Mouse (Mus musculus): ENCODE results near the gene Fam43a. TPM values are rescaled to one million over a fixed set of nuclear protein-coding genes. Genes with fewer than 3 reads are reported as not detected.
A peak's percentile ranks its signal among the peaks of the same experiment; 100 is the strongest.

Gene Fam43a
- polyA plus RNA-seq, 1 experiment from 2014 or later, result 11.0 TPM

DNA sequence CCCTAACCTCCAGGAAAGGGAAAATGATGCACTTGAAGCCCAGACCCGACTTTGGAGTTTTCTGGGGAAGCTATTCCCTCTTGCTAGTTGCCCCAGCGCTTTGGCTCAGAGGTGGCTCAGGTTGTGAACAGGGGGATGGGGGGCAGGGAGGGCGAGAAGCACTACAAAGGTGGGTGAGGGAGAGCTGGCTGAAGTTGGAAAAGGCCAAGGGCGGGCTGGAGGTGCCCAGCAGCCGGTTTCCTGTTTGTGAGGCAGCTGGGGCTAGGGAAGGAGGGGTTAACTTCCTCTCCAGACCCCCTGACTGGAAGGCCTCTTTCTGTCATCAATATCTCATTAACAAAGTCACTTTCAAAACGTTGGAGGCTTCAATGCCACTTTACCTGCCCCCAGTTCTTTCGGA is 2.4 kb downstream of the Fam43a start:
- Histone ChIP-seq H3K4me3 (peak overlapping the region; percentile 69), H3K27me3 (ENCODE audit: low read depth, poor library complexity, severe bottlenecking) (peaks cover 23% of the 10 kb centered on the region), H3K4me1 (peaks cover 83% of the 10 kb centered on the region), H3K9me3 (replicated peaks) (no peaks in the 10 kb centered on the region), H3K27ac (peak overlapping the region; percentile 86), H3K36me3 (no peaks in the 10 kb centered on the region; the same call in 1 of the 2 replicates)
- DNase-seq (ENCODE audit: low spot score), result peak; percentile 68
- WGBS, result 14% methylated on average over 7 of the region's 7 CpGs

DNA sequence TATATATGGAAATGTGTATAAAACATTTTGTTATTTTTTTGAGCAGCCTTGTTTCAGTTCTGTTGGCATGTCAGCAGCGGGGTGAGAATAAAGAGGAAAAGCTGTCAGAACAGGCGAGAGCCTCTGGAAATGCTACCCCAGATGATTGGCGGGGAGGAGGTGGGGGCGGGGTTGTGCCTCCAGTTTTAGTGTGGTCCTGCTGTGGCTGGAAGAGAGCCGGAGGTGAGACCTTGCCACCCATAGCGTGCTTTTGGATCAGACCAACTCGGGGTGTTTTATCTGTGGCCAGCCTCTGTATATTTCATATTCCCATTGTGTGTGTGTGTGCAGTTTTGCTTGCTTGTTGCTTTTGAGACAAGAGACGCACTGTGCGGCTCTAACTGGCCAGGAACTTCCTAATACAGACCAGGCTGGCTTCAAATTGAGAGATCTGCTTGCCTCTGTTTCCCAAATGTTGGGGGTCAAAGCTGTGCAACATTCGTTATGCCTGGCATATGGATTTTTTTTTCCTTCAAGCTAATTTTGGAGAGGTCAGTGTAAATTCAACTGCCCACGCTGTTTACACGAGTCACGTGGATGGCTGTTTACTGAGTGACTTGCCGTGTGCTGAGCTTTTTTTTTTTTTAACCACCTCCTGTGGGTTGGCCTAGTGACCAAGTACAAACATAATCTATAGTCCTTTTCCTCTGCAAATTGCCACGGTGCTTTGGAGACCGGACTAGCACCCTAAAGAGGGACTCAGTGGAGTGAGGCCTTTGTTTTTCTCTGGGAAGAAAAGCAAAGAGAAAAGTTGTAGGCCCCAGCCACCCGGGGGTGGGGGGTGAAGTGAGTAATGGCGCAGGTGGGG is 3.4 kb downstream of the Fam43a start:
- Histone ChIP-seq H3K36me3 (no peaks in the 10 kb centered on the region; the same call in 1 of the 2 replicates), H3K9me3 (replicated peaks) (no peaks in the 10 kb centered on the region), H3K27ac (peak overlapping the region; percentile 86), H3K4me3 (peak overlapping the region; percentile 69; the same call in 1 of the 2 replicates), H3K27me3 (ENCODE audit: low read depth, poor library complexity, severe bottlenecking) (peaks cover 16% of the 10 kb centered on the region; the same call in 1 of the 2 replicates), H3K4me1 (peaks cover 76% of the 10 kb centered on the region)
- WGBS, result 24% methylated on average over 18 of the region's 18 CpGs
- DNase-seq (ENCODE audit: low spot score), result peak; percentile 66

DNA sequence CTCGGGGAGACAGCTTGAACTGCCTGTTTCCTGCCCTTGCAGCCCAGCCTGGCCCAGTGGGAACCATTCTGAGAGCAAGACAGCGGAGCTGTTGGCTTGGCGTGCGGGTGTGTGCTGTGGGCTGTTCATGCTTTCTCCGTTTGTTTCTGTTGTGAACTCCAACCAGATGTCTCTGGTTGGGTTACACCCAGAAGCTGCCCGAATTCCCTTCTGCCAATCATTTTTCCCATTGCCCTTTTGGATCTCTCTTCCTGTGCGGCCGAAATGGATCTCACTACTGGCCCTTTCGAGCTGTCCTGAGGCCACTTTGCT is 4.0 kb downstream of the Fam43a start:
- Histone ChIP-seq H3K36me3 (no peaks in the 10 kb centered on the region; the same call in 1 of the 2 replicates), H3K27ac (peak overlapping the region; percentile 86), H3K27me3 (ENCODE audit: low read depth, poor library complexity, severe bottlenecking) (peaks cover 14% of the 10 kb centered on the region; the same call in 1 of the 2 replicates), H3K4me3 (peak overlapping the region; percentile 69; the same call in 1 of the 2 replicates), H3K9me3 (replicated peaks) (no peaks in the 10 kb centered on the region), H3K4me1 (peaks cover 80% of the 10 kb centered on the region)
- no peak for DNase-seq (ENCODE audit: low spot score)
- 62% methylated on average over 9 of the region's 9 CpGs for WGBS

DNA sequence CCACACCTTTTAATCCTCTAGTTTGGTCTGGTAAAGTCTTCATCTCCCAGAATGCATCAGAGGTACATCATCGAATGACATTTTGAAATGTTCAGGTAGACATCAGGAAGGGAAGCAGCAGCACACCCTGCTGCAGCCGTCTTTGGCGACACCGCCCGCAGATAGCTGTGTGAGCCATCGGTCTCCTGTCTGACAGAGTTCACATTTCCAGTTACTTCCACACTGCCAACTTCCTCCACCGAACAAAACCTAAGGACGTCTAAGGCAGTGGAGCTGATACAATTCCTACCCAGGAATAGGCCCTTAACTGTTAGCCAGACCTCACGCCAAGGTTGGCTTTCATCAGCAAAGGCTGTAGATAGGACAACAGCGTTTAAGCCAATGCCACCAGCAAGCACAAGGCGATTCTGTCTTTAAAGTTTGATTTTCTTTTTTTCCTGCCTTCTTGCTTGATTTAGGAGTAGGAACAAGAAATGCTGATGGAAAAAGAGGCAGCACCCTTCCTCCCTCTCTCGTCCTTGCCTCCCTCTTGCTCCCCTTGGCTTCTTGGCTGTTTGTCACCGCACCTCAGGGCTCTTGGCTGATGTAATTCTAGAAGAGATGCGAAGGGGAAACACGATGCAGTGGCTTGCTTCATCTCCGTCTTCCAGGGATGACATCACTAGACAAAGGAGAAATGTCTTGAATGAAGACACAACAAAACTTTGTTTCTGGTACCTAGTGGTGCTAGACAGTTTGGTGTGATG is 4.7 kb downstream of the Fam43a start:
- H3K4me3 ChIP-seq, result no peak overlapping the region
- H3K36me3 ChIP-seq, result no peaks in the 10 kb centered on the region; the same call in 1 of the 2 replicates
- whole genome bisulfite sequencing, result 84% methylated on average over 16 of the region's 16 CpGs
- no peak for DNase-seq (ENCODE audit: low spot score)
- H3K9me3 ChIP-seq (replicated peaks), result no peaks in the 10 kb centered on the region
- H3K27me3 ChIP-seq (ENCODE audit: low read depth, poor library complexity, severe bottlenecking), result peaks cover 14% of the 10 kb centered on the region; the same call in 1 of the 2 replicates
- H3K4me1 ChIP-seq, result peaks cover 79% of the 10 kb centered on the region
- peak overlapping the region; percentile 77 for H3K27ac ChIP-seq

DNA sequence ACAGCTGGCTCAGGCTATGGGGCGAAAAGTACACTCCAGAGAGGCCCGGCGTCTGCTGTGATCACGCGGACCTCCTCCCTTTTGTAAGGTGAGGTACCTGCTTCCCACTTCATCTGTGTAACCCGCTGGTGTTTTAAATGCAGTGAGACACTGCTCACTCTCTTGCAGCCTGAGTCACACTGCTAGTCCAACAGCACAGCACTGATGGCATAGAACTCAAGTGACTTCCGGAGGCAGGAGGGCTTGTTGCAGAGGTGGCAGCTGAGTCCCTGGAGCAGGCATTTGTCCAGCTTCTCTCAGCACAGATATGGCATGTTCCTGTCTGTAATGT is 5.2 kb downstream of the Fam43a start:
- 89% methylated on average over 7 of the region's 7 CpGs for WGBS
- H3K27ac ChIP-seq, result peak overlapping the region; percentile 77
- no peak overlapping the region for H3K4me3 ChIP-seq

DNA sequence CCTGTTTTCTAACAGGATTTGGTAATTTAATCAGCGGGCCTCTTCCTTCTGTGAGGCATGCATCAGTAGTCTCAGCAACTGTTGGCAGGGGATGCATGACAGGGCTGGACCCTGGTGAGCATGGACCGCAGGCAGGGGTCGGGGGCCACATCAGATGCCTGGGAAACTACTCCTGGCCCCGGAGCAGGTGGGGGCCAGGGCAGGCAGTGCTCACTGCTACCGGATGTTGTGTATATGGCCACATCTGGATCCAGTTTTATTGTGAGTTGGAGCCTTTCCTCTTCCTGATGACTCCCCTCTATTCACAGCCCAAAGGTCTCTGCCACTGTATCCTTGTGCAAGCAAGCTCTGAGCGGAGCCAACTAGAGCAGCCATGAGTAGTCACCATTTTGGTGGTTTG is 6.0 kb downstream of the Fam43a start:
- H3K4me1 ChIP-seq, result peaks cover 66% of the 10 kb centered on the region
- 38% methylated on average over 6 of the region's 6 CpGs for WGBS
- peak overlapping the region; percentile 77 for H3K27ac ChIP-seq
- DNase-seq (ENCODE audit: low spot score), result no peak
- no peaks in the 10 kb centered on the region; the same call in 1 of the 2 replicates for H3K36me3 ChIP-seq
- H3K4me3 ChIP-seq, result peak overlapping the region; percentile 14; the same call in 1 of the 2 replicates
- H3K27me3 ChIP-seq (ENCODE audit: low read depth, poor library complexity, severe bottlenecking), result peaks cover 14% of the 10 kb centered on the region; the same call in 1 of the 2 replicates
- no peaks in the 10 kb centered on the region for H3K9me3 ChIP-seq (replicated peaks)

More for the DNA sequence above, 5.2 kb downstream of the Fam43a start:
- Histone ChIP-seq H3K27me3 (ENCODE audit: low read depth, poor library complexity, severe bottlenecking) (peaks cover 14% of the 10 kb centered on the region; the same call in 1 of the 2 replicates), H3K9me3 (replicated peaks) (no peaks in the 10 kb centered on the region), H3K4me1 (peaks cover 74% of the 10 kb centered on the region), H3K36me3 (no peaks in the 10 kb centered on the region; the same call in 1 of the 2 replicates)
- no peak for DNase-seq (ENCODE audit: low spot score)

DNA sequence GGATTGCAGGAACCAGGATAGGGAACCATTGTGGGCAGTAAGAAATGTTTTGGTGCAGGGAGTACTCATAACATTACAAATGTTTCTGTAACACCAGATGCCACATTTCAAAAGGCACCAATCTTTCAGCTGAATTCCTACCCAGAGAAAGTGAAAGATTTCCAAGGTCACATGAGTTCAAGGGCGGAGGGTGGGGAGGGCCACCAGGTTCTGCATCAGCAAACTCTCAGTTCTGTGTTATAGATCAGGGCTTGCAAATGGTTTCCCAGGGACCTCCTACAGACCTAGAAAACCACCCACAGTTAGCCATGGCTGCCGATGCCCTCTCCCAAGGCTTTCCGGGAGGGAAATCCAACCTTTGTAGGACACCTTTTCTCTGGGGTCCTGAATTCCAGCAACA is 8.3 kb downstream of the Fam43a start:
- Histone ChIP-seq H3K27me3 (ENCODE audit: low read depth, poor library complexity, severe bottlenecking) (no peaks in the 10 kb centered on the region), H3K9me3 (replicated peaks) (no peaks in the 10 kb centered on the region), H3K36me3 (no peaks in the 10 kb centered on the region), H3K4me3 (no peak overlapping the region), H3K27ac (no peak overlapping the region), H3K4me1 (peaks cover 43% of the 10 kb centered on the region)
- 87% methylated on average over 3 of the region's 3 CpGs for WGBS
- DNase-seq (ENCODE audit: low spot score), result no peak

DNA sequence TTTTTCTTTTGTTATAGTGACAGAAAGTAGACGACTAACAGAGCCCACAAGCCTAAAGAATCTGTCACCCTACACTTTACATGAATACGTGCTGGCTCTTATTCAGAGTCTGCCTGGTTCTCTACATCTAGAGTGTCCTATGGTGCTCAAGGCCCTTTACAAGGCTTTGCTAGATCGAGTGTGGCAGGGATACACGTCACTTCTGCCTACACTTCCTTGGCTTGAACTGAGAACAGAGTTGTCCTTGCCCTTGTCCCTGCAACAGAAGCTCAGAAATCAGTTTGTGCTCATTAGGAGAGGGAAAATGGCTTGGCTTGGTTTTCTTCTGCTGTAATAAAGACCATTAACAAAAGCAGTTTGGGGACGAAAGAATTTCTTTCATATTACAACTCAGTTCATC is 11.8 kb downstream of the Fam43a start:
- H3K27me3 ChIP-seq (ENCODE audit: low read depth, poor library complexity, severe bottlenecking), result no peaks in the 10 kb centered on the region
- DNase-seq (ENCODE audit: low spot score), result no peak
- no peak overlapping the region for H3K4me3 ChIP-seq
- H3K4me1 ChIP-seq, result peaks cover 22% of the 10 kb centered on the region
- H3K27ac ChIP-seq, result no peak overlapping the region
- no peaks in the 10 kb centered on the region for H3K36me3 ChIP-seq
- no peaks in the 10 kb centered on the region for H3K9me3 ChIP-seq (replicated peaks)
- 86% methylated on average over 5 of the region's 5 CpGs for WGBS

DNA sequence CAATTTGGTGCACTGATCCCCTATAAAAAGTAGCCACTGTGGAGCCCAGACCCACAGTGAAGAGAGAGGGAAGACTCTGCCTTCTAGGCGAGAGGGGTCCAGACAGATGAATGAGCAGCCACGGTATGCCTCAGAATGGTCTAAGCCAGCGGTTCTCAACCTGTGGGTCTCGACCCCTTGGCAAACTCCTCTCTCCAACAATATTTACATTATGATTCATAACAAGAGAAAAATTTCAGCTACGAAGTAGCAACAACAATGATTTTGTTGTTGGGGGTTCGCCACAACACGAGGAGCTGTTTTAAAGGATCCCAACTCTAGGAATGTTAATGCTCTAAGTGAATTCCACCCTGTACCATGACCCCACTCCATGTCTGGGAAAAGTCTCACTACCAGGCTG is 13.6 kb downstream of the Fam43a start:
- Histone ChIP-seq H3K36me3 (no peaks in the 10 kb centered on the region), H3K27me3 (ENCODE audit: low read depth, poor library complexity, severe bottlenecking) (no peaks in the 10 kb centered on the region), H3K4me3 (no peak overlapping the region), H3K27ac (no peak overlapping the region), H3K4me1 (peaks cover 17% of the 10 kb centered on the region), H3K9me3 (replicated peaks) (no peaks in the 10 kb centered on the region)
- no peak for DNase-seq (ENCODE audit: low spot score)
- 83% methylated on average over 7 of the region's 7 CpGs for WGBS

DNA sequence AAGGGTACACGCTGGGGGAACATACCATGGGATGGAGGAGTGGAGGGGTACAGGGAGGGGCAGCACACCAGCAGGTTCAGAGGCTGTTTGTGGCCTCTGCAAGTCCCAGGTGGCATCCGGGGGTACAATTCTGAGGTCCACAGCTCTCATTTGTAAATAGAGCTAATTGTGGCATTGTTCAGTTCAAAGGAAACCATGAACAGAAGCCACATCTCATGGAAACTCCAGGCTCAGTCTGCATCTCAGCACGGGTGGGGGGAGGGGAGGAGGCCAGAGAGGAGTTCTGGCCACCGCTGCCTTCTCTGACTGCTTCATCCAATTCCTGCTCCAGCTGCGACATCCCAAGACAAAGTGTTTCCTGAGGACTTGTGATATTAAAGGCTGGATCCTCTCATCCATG is 14.6 kb downstream of the Fam43a start:
- no peak overlapping the region for H3K4me3 ChIP-seq
- no peaks in the 10 kb centered on the region for H3K9me3 ChIP-seq (replicated peaks)
- WGBS, result 29% methylated on average over 5 of the region's 5 CpGs
- H3K27ac ChIP-seq, result no peak overlapping the region
- no peaks in the 10 kb centered on the region for H3K36me3 ChIP-seq
- peaks cover 14% of the 10 kb centered on the region for H3K4me1 ChIP-seq
- H3K27me3 ChIP-seq (ENCODE audit: low read depth, poor library complexity, severe bottlenecking), result no peaks in the 10 kb centered on the region
- DNase-seq (ENCODE audit: low spot score), result no peak

DNA sequence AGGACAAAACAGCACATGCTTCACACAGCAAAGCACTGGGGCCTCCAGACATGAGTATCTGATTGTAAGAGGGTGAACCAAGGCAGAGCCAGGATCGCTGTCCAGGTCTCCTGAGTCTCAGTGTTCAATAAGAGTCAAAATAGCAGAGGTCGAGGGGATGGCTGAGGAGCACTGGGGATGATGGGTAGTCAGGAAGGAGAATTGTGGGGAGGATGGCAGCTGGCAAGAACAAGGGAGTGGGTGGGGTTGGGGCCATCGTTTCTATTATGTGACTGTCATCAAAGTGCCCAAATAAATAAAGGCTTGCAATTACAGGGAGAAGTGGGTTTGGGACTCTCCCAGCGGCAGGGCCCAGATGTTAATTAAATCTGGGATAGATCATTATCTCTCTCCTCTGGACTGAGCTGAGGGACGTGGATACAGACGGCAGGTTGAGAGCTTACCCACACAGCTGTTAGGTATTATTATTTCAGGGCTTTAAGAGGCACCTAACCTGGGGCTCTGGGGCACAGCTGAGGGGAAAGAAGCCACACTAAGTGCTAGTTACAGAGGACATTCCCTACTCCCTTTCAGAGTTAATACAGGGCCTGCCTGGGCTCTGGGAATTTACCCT is 15.3 kb downstream of the Fam43a start:
- no peaks in the 10 kb centered on the region for H3K9me3 ChIP-seq (replicated peaks)
- H3K4me1 ChIP-seq, result peaks cover 14% of the 10 kb centered on the region
- no peak for DNase-seq (ENCODE audit: low spot score)
- H3K4me3 ChIP-seq, result no peak overlapping the region
- no peaks in the 10 kb centered on the region for H3K36me3 ChIP-seq
- no peaks in the 10 kb centered on the region for H3K27me3 ChIP-seq (ENCODE audit: low read depth, poor library complexity, severe bottlenecking)
- H3K27ac ChIP-seq, result no peak overlapping the region; the same call in 1 of the 2 replicates
- WGBS, result 35% methylated on average over 6 of the region's 6 CpGs

DNA sequence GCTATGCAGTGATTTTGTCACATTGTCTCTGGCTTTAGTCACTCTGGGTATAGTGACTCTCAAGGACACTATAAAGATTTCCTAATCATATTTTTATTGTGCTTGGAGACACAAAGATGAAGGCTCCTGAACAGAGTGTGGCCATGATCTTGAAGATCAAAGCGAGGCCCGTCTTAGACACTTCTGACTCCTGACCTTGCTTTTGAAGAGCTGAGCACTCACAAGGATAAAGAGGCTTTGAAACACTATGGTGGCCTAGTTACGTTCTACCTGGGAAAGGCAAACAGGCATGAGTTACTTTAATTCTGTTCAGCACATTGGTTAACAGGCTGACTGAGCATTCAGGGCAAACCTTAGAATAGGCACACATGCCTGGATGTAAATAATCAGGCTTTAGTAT is 16.8 kb downstream of the Fam43a start:
- no peak overlapping the region for H3K27ac ChIP-seq
- H3K4me3 ChIP-seq, result no peak overlapping the region
- H3K27me3 ChIP-seq (ENCODE audit: low read depth, poor library complexity, severe bottlenecking), result no peaks in the 10 kb centered on the region
- H3K36me3 ChIP-seq, result no peaks in the 10 kb centered on the region
- DNase-seq (ENCODE audit: low spot score), result no peak
- 75% methylated on average over 3 of the region's 3 CpGs for WGBS
- peaks cover 14% of the 10 kb centered on the region for H3K4me1 ChIP-seq
- H3K9me3 ChIP-seq (replicated peaks), result no peaks in the 10 kb centered on the region

DNA sequence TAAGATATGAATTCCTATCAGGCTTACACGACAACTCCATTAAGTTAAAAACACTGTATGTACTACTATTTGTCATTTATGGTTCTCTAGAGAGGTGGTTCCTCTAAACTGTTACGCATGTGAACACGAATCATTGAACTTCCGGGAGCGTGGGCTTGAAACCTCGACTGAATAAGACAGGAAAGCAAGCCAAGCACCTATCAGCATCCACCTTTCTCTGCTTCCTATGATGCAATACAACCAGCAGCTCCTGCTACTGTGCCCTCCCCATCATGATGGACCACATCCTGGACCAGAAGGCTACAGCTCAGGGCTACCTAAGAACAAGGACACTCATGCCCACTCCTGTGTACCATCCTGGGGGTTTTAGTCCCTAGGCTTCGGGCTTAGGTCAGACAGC is 24.1 kb downstream of the Fam43a start:
- Histone ChIP-seq H3K4me3 (no peak overlapping the region), H3K27ac (no peak overlapping the region), H3K4me1 (0 out of 2 replicates have a peak, but pooled peaks cover 5% of the 10 kb centered on the region), H3K27me3 (ENCODE audit: low read depth, poor library complexity, severe bottlenecking) (no peaks in the 10 kb centered on the region), H3K36me3 (no peaks in the 10 kb centered on the region), H3K9me3 (replicated peaks) (no peaks in the 10 kb centered on the region)
- WGBS, result 89% methylated on average over 7 of the region's 7 CpGs
- no peak for DNase-seq (ENCODE audit: low spot score)

Measured in limb, embryonic 10.5 days (tissue).